Mouse (Mus musculus) small intestine, adult 2 months (tissue): ENCODE results near the gene Creb5.

Experiments
- CTCF ChIP-seq: fragments of 200-500 bp; IDR thresholded peaks from 2 replicates; pipeline ENCODE4 v1.5.1; 2012; ENCODE audit warnings: low read depth, mild to moderate bottlenecking, control low read depth, inconsistent platforms, low read length, moderate library complexity, mixed read lengths; ENCODE audit not compliant: insufficient replicate concordance, insufficient read length; ENCODE audit errors: extremely low read depth
- POLR2A ChIP-seq: fragments of 200-500 bp; IDR thresholded peaks from 2 replicates; pipeline ENCODE4 v1.6.1; 2012; ENCODE audit warnings: low read depth, mild to moderate bottlenecking, control low read depth, inconsistent platforms, low read length, moderate library complexity

GRCm38 (mm10) chr6:53733999-53734398, 446.9 kb downstream of the Creb5 start:
- TF ChIP-seq POLR2A (no peak), CTCF (no peak)
